In the genomic region with DNA sequence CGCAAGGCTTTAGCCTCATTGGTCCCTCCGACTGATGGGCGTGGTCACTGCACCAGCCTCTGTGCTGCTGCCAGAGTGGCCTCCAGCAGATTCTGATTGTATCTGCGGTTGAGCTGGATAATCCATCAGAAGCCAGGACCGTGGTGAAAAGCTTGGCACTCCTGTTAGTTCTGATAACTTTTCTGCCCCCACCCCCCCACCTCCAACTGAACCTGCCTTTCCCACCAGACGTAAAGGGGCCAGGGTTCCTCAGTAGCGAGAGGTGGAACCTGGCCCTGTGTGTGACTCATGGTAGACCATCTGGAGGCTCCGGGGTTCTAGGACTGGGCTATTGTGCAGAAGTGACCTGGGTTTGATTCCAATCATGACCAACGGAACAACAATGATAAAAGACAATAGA, we compare ENCODE assay signal across 27 mouse cellular contexts.
"Had no signal": no experiment of that assay in that cellular context is flagged by ENCODE, and none has a peak within 500 bp of the region (broad histone marks: within the 10 kb centered on the region; RNA-seq: fewer than 3 reads in every experiment).

No protein-coding gene starts in this region.

- H3K27me3 ChIP-seq: embryonic facial prominence, embryonic 12.5 days; embryonic facial prominence, embryonic 13.5 days; embryonic facial prominence, embryonic 15.5 days; forebrain, embryonic 12.5 days; forebrain, embryonic 13.5 days; forebrain, embryonic 15.5 days had no signal

- H3K36me3 ChIP-seq: embryonic facial prominence, embryonic 10.5 days; embryonic facial prominence, embryonic 12.5 days; embryonic facial prominence, embryonic 13.5 days; embryonic facial prominence, embryonic 15.5 days; forebrain, embryonic 10.5 days; forebrain, embryonic 12.5 days; forebrain, embryonic 15.5 days; heart, embryonic 10.5 days had no signal

- DNase-seq: cerebellum, adult 9-11 months; cerebellum, postnatal 10 days; cerebellum, postnatal 14 days; cerebellum, postnatal 25 days; cerebellum, postnatal 36 days; embryo, embryonic 11 days; forebrain, postnatal 0 days; gastrocnemius, adult 2 months; gastrocnemius, postnatal 10 days; gastrocnemius, postnatal 14 days; gastrocnemius, postnatal 25 days; gastrocnemius, postnatal 36 days; heart, adult 11 months; heart, adult 18-20 months; heart, adult 2 months had no signal

- H3K4me2 ChIP-seq: embryonic facial prominence, embryonic 12.5 days; embryonic facial prominence, embryonic 13.5 days; embryonic facial prominence, embryonic 15.5 days; forebrain, embryonic 12.5 days; forebrain, embryonic 13.5 days; forebrain, embryonic 15.5 days had no signal

- H3K4me3 ChIP-seq: embryonic facial prominence, embryonic 10.5 days; embryonic facial prominence, embryonic 12.5 days; embryonic facial prominence, embryonic 13.5 days; embryonic facial prominence, embryonic 15.5 days; erythroblast, embryonic 14.5 days; forebrain, embryonic 10.5 days; forebrain, embryonic 12.5 days; forebrain, embryonic 13.5 days; forebrain, embryonic 15.5 days; gastrocnemius, adult 2 months; heart, adult 2 months; heart, embryonic 10.5 days had no signal

- H3K9ac ChIP-seq: embryonic facial prominence, embryonic 12.5 days; embryonic facial prominence, embryonic 13.5 days; embryonic facial prominence, embryonic 15.5 days; forebrain, embryonic 12.5 days; forebrain, embryonic 13.5 days; forebrain, embryonic 15.5 days; forebrain, postnatal 0 days had no signal

- H3K27ac ChIP-seq: embryonic facial prominence, embryonic 10.5 days; embryonic facial prominence, embryonic 12.5 days; embryonic facial prominence, embryonic 13.5 days; embryonic facial prominence, embryonic 15.5 days; forebrain, embryonic 10.5 days; forebrain, embryonic 12.5 days; forebrain, embryonic 13.5 days; forebrain, embryonic 15.5 days; gastrocnemius, adult 2 months; heart, adult 2 months; heart, embryonic 10.5 days had no signal

- ATAC-seq: forebrain, embryonic 13.5 days; forebrain, embryonic 14.5 days; forebrain, embryonic 15.5 days; forebrain, embryonic 16.5 days; forebrain, postnatal 0 days had no signal

- H3K4me1 ChIP-seq: embryonic facial prominence, embryonic 12.5 days; embryonic facial prominence, embryonic 15.5 days; forebrain, embryonic 12.5 days; forebrain, embryonic 13.5 days; forebrain, embryonic 15.5 days; heart, embryonic 10.5 days had no signal

- H3K9me3 ChIP-seq: embryonic facial prominence, embryonic 10.5 days; embryonic facial prominence, embryonic 12.5 days; embryonic facial prominence, embryonic 13.5 days; embryonic facial prominence, embryonic 15.5 days; forebrain, embryonic 10.5 days; forebrain, embryonic 12.5 days; forebrain, embryonic 13.5 days; forebrain, embryonic 15.5 days; heart, embryonic 10.5 days had no signal
